Mouse (Mus musculus): ENCODE data around the gene Acacb. TPM values are rescaled to one million over a fixed set of nuclear protein-coding genes. Genes with fewer than 3 reads are reported as not detected.

Gene Acacb
- polyA plus RNA-seq, 1 experiment: 0.84 TPM

DNA sequence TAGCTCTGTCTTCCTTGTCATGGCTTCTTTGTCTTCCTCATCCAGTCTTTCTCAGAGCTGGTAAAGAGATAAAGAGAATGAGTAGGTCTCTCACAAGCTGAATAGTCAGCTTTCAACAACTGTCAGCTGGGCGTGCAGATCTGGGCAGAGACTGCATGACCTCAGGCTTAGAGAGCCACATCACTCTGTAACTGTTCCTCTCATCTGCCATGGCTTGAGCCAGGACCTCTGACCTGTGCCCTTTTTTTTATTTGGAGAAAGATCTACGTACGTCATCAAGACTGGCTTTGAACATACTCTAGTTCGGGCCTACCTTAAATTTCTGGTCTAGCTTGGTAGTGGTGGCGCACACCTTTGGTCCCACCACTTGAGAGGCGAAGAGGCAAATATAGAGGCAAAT is 13.5 kb upstream of the Acacb start:
- Histone ChIP-seq H3K4me3 (no peak overlapping the region), H3K27me3 (ENCODE audit: control insufficient read depth, insufficient read depth, insufficient read length) (no peaks in the 10 kb centered on the region), H3K4me2 (ENCODE audit: low read depth) (no peak overlapping the region), H3K79me2 (ENCODE audit: control insufficient read depth, insufficient read depth) (no peaks in the 10 kb centered on the region), H3K36me3 (ENCODE audit: control insufficient read depth, insufficient read depth) (no peaks in the 10 kb centered on the region), H3ac (ENCODE audit: control insufficient read depth, insufficient read length) (no peak overlapping the region)
- TF ChIP-seq MYOG (IDR thresholded peaks at IDR 0.05; ENCODE audit: control insufficient read depth in 1 of 3, insufficient read depth in 1 of 3, insufficient read length in 2 of 3, low read depth in 2 of 3) (no peak), MAX (IDR thresholded peaks at IDR 0.05; ENCODE audit: low read depth) (no peak), E2F4 (IDR thresholded peaks at IDR 0.05; ENCODE audit: insufficient read depth) (no peak), POLR2AphosphoS2 (IDR thresholded peaks at IDR 0.05; ENCODE audit: insufficient read length, low read depth) (no peak), SRF (IDR thresholded peaks at IDR 0.05; ENCODE audit: control insufficient read depth, insufficient read length, low read depth) (no peak)

DNA sequence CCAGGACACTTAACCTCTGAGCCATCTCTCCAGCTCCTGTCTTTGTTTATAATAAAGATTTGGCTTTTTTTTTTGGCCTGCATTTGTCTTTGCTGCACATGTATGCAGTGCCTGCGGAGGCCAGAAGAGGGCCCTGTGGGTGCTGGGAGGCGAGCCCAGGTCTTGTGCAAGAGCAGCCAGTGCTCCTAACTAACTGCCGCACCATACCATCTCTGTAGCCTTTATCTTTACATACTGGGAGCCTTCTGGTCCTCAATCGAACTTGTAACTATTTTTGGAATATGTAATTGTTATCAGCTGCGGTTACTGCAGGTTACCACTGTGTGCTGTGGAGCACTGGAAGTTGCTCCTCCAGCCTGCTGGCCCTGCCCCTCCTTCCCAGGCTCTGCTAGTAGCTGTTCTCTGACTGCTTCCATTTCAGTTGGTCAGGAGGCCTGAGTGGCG is 12.2 kb upstream of the Acacb start:
- no peak for TF ChIP-seq POLR2AphosphoS2 (IDR thresholded peaks at IDR 0.05; ENCODE audit: insufficient read length, low read depth)
- TF ChIP-seq USF1 (IDR thresholded peaks at IDR 0.05; ENCODE audit: low read depth): no peak
- no peak for TF ChIP-seq MYOD1 (IDR thresholded peaks at IDR 0.05; ENCODE audit: control insufficient read depth in 1 of 3, insufficient read length in 2 of 3, low read depth in 2 of 3)
- no peak for TF ChIP-seq MYOG (IDR thresholded peaks at IDR 0.05; ENCODE audit: control insufficient read depth in 1 of 3, insufficient read depth in 1 of 3, insufficient read length in 2 of 3, low read depth in 2 of 3)
- no peak for TF ChIP-seq TCF12 (IDR thresholded peaks at IDR 0.05; ENCODE audit: insufficient read depth, poor library complexity, severe bottlenecking)
- TF ChIP-seq SRF (IDR thresholded peaks at IDR 0.05; ENCODE audit: control insufficient read depth, insufficient read length, low read depth): no peak
- no peak for TF ChIP-seq POLR2A (IDR thresholded peaks at IDR 0.05; ENCODE audit: insufficient read length, low read depth)
- TF ChIP-seq REST (IDR thresholded peaks at IDR 0.05; ENCODE audit: insufficient read depth, insufficient read length): no peak
- no peak for TF ChIP-seq E2F4 (IDR thresholded peaks at IDR 0.05; ENCODE audit: insufficient read depth)
- no peak for TF ChIP-seq MAX (IDR thresholded peaks at IDR 0.05; ENCODE audit: low read depth)
- no peak overlapping the region for H3K4me3 ChIP-seq
- H3ac ChIP-seq (ENCODE audit: control insufficient read depth, insufficient read length): no peak overlapping the region
- no peak overlapping the region for H3K4me2 ChIP-seq (ENCODE audit: low read depth)
- no peaks in the 10 kb centered on the region for H3K27me3 ChIP-seq (ENCODE audit: control insufficient read depth, insufficient read depth, insufficient read length)
- no peaks in the 10 kb centered on the region for H3K36me3 ChIP-seq (ENCODE audit: control insufficient read depth, insufficient read depth)
- no peaks in the 10 kb centered on the region for H3K79me2 ChIP-seq (ENCODE audit: control insufficient read depth, insufficient read depth)

DNA sequence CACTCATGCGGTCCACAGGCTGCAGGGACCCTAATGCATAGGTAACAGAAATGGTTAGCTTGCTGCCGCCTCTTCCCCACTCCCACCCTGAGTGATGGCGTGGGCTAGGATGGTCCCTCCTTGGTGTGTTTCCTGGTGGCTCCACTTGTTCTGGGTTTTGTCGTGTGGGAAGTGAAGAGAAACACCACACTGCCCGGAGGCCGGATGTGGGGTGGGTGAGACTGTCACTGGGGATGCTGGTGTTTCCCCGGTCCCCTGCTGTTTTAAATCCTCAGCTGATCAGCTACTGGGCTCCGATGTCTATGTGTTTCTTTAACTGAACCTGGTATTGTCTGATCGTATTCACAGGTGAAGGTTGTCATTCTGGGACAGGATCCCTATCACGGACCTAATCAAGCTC is 10.8 kb upstream of the Acacb start:
- H3ac ChIP-seq (ENCODE audit: control insufficient read depth, insufficient read length): no peak overlapping the region
- H3K4me2 ChIP-seq (ENCODE audit: low read depth): no peak overlapping the region
- no peaks in the 10 kb centered on the region for H3K36me3 ChIP-seq (ENCODE audit: control insufficient read depth, insufficient read depth)
- TF ChIP-seq MYOD1 (IDR thresholded peaks at IDR 0.05; ENCODE audit: control insufficient read depth in 1 of 3, insufficient read length in 2 of 3, low read depth in 2 of 3): no peak
- no peak for TF ChIP-seq SRF (IDR thresholded peaks at IDR 0.05; ENCODE audit: control insufficient read depth, insufficient read length, low read depth)
- no peak for TF ChIP-seq TCF3 (IDR thresholded peaks at IDR 0.05; ENCODE audit: insufficient read length, low read depth)
- TF ChIP-seq TCF12 (IDR thresholded peaks at IDR 0.05; ENCODE audit: insufficient read depth, poor library complexity, severe bottlenecking): no peak
- no peak for TF ChIP-seq POLR2A (IDR thresholded peaks at IDR 0.05; ENCODE audit: insufficient read length, low read depth)
- no peak for TF ChIP-seq REST (IDR thresholded peaks at IDR 0.05; ENCODE audit: insufficient read depth, insufficient read length)
- TF ChIP-seq MAX (IDR thresholded peaks at IDR 0.05; ENCODE audit: low read depth): no peak
- TF ChIP-seq USF1 (IDR thresholded peaks at IDR 0.05; ENCODE audit: low read depth): no peak
- no peak for TF ChIP-seq CEBPB (IDR thresholded peaks at IDR 0.05; ENCODE audit: insufficient read depth, poor library complexity, severe bottlenecking)
- no peak for TF ChIP-seq POLR2AphosphoS2 (IDR thresholded peaks at IDR 0.05; ENCODE audit: insufficient read length, low read depth)
- TF ChIP-seq MYOG (IDR thresholded peaks at IDR 0.05; ENCODE audit: control insufficient read depth in 1 of 3, insufficient read depth in 1 of 3, insufficient read length in 2 of 3, low read depth in 2 of 3): no peak
- H3K4me3 ChIP-seq: no peak overlapping the region
- H3K27me3 ChIP-seq (ENCODE audit: control insufficient read depth, insufficient read depth, insufficient read length): no peaks in the 10 kb centered on the region
- no peaks in the 10 kb centered on the region for H3K79me2 ChIP-seq (ENCODE audit: control insufficient read depth, insufficient read depth)

DNA sequence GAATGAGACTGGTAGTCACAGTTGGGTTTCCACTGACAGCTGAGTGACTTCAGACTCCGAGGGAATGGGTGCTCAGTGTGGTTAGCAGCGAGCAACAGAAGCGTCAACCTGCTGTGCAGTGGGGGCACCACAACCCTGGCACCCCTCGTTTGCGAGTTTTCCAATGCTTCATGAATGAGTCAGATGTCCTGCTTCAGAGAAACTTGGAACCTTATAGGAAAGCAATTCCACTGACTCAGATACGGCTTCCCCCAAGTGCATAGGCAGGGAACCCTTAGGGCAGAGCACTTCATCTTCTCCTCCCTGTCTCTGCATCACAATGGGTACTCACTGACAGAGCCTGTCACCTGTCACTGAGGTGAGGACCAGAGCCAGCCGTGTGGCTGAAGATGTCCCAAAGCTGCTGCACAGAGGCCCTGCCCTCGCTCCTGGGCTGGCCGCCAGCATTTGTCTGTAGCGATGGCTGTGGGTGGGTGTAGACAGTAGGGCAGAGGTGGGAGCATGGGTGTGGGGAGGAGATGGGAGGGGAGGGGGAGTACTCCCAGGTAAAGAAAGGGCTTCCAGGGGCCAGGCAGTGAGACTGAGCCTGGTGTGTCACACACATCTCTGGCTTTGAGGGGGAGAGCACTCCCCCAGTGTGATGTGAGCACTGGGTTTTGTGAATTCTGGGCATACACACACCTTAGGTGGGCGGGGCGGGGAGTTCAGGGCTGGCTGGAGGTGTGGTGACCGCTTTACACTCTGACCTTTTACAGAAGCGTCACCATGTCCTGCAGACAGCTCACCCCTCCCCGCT is 8.7 kb upstream of the Acacb start:
- Histone ChIP-seq H3K79me2 (ENCODE audit: control insufficient read depth, insufficient read depth) (no peaks in the 10 kb centered on the region), H3K27me3 (ENCODE audit: control insufficient read depth, insufficient read depth, insufficient read length) (peaks cover 3% of the 10 kb centered on the region), H3K36me3 (ENCODE audit: control insufficient read depth, insufficient read depth) (no peaks in the 10 kb centered on the region), H3K4me2 (ENCODE audit: low read depth) (no peak overlapping the region), H3ac (ENCODE audit: control insufficient read depth, insufficient read length) (no peak overlapping the region), H3K4me3 (no peak overlapping the region)
- TF ChIP-seq USF1 (IDR thresholded peaks at IDR 0.05; ENCODE audit: low read depth) (no peak), MYOD1 (IDR thresholded peaks at IDR 0.05; ENCODE audit: control insufficient read depth in 1 of 3, insufficient read length in 2 of 3, low read depth in 2 of 3) (no peak), POLR2A (IDR thresholded peaks at IDR 0.05; ENCODE audit: insufficient read length, low read depth) (no peak), REST (IDR thresholded peaks at IDR 0.05; ENCODE audit: insufficient read depth, insufficient read length) (no peak), E2F4 (IDR thresholded peaks at IDR 0.05; ENCODE audit: insufficient read depth) (no peak), SRF (IDR thresholded peaks at IDR 0.05; ENCODE audit: control insufficient read depth, insufficient read length, low read depth) (no peak)
